Mouse (Mus musculus) neural tube, embryonic 12.5 days (tissue): ENCODE data around the gene Kif20b. TPM values are rescaled to one million over a fixed set of nuclear protein-coding genes. Genes with fewer than 3 reads are reported as not detected.

Source experiments
- ATAC-seq: fragments of 200-750 bp; cut with Nextera tagmentation; 2 replicates; pipeline ENCODE4 v1.8.0; 2017; ENCODE audit warnings: low read depth, mild to moderate bottlenecking, moderate TSS enrichment, moderate library complexity; ENCODE audit not compliant: low FRiP score
- H3K27ac ChIP-seq: fragments of 300-500 bp; sonication (generic); 2 replicates; pipeline ENCODE4 v1.5.1; 2016
- H3K27me3 ChIP-seq: fragments of 300-500 bp; sonication (generic); replicated peaks from 2 replicates; pipeline ENCODE4 v1.6.1; 2016; ENCODE audit warnings: mild to moderate bottlenecking
- H3K36me3 ChIP-seq: fragments of 300-500 bp; sonication (generic); 2 replicates; pipeline ENCODE4 v1.6.1; 2016; ENCODE audit warnings: mild to moderate bottlenecking
- H3K4me1 ChIP-seq: fragments of 300-500 bp; sonication (generic); 2 replicates; pipeline ENCODE4 v1.6.1; 2016
- H3K4me2 ChIP-seq: fragments of 300-500 bp; sonication (generic); replicated peaks from 2 replicates; pipeline ENCODE4 v1.6.1; 2016; ENCODE audit warnings: mild to moderate bottlenecking
- H3K4me3 ChIP-seq: fragments of 300-500 bp; sonication (generic); 2 replicates; pipeline ENCODE4 v1.5.1; 2016
- H3K9ac ChIP-seq: fragments of 300-500 bp; sonication (generic); 2 replicates; pipeline ENCODE4 v1.6.1; 2016; ENCODE audit warnings: mild to moderate bottlenecking
- H3K9me3 ChIP-seq: fragments of 300-500 bp; sonication (generic); 2 replicates; pipeline ENCODE4 v1.6.1; 2016; ENCODE audit warnings: mild to moderate bottlenecking
- WGBS: fragments of 180-500 bp; shearing (Covaris S2); methylation state at CpG from one replicate; pipeline ENCODE4 v1.1.7; 2016; 5-methylcytosine and 5-hydroxymethylcytosine counted together
- polyA plus RNA-seq: library from polyadenylated mRNA; unstranded; fragments of >200 nt; fragmentation: Nextera tagmentation; extraction: Ambion mirVana; gene quantifications from 2 replicates; pipeline ENCODE4 v1.2.1, GENCODE M21; 2016

Gene Kif20b
- 40.6 and 41.5 TPM in 2 replicates for polyA plus RNA-seq

- WGBS, result under 1% methylated on average over 57 of the region's 57 CpGs
- H3K36me3 ChIP-seq, result peaks cover 4% of the 10 kb centered on the region; the same call in 1 of the 2 replicates
- peak within 1 kb of the TSS; percentile 65 for H3K4me2 ChIP-seq
- H3K9ac ChIP-seq, result peak within 1 kb of the TSS; percentile 55
- no peaks in the 10 kb centered on the region for H3K9me3 ChIP-seq
- H3K27me3 ChIP-seq, result no peaks in the 10 kb centered on the region
- H3K4me1 ChIP-seq, result no peaks in the 10 kb centered on the region
- no peak within 1 kb of the TSS; the same call in 1 of the 2 replicates for H3K27ac ChIP-seq
- peak; percentile 95 for ATAC-seq
- H3K4me3 ChIP-seq, result peak within 1 kb of the TSS; percentile 78
Observed at GRCm38 (mm10) chr19:34921652-34922602, at the start of gene Kif20b. TSS of gene Kif20b (plus strand) at chr19:34922361.

DNA sequence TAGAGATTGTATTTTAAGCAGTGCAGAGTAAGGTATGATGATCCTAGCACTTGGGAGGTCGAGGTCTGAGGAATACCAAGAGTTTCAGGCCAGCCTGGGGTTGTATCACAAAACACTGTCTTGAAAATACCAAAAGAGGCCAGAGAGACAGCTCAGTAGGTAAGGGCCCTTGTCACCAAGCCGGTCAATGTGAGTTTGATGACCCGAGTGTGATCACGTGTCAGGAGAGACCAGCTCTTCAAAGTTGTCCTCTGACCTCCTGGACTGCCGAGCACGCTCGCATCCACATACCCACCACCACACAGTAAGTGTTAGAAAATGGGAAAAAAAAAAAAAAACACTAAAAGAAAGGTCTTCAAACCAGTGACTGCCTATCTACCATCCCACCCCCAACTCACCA is 45.5 kb upstream of the Kif20b start:
- Histone ChIP-seq H3K9me3 (no peaks in the 10 kb centered on the region), H3K4me1 (peaks cover 4% of the 10 kb centered on the region), H3K36me3 (no peaks in the 10 kb centered on the region), H3K27ac (no peak overlapping the region), H3K9ac (no peak overlapping the region), H3K4me3 (no peak overlapping the region), H3K27me3 (no peaks in the 10 kb centered on the region), H3K4me2 (no peak overlapping the region)
- no peak for ATAC-seq
- WGBS, result 87% methylated on average over 7 of the region's 7 CpGs

GRCm38 (mm10) chr19:34877898-34878602 is 44.1 kb upstream of the Kif20b start:
- Histone ChIP-seq H3K36me3 (no peaks in the 10 kb centered on the region), H3K9ac (peak overlapping the region; percentile 94), H3K4me1 (peaks cover 4% of the 10 kb centered on the region), H3K4me3 (peak overlapping the region; percentile 89), H3K27me3 (no peaks in the 10 kb centered on the region), H3K4me2 (peak overlapping the region; percentile 77), H3K9me3 (no peaks in the 10 kb centered on the region), H3K27ac (peak overlapping the region; percentile 96)
- WGBS, result under 1% methylated on average over 45 of the region's 45 CpGs
- ATAC-seq, result peak; percentile 95

DNA sequence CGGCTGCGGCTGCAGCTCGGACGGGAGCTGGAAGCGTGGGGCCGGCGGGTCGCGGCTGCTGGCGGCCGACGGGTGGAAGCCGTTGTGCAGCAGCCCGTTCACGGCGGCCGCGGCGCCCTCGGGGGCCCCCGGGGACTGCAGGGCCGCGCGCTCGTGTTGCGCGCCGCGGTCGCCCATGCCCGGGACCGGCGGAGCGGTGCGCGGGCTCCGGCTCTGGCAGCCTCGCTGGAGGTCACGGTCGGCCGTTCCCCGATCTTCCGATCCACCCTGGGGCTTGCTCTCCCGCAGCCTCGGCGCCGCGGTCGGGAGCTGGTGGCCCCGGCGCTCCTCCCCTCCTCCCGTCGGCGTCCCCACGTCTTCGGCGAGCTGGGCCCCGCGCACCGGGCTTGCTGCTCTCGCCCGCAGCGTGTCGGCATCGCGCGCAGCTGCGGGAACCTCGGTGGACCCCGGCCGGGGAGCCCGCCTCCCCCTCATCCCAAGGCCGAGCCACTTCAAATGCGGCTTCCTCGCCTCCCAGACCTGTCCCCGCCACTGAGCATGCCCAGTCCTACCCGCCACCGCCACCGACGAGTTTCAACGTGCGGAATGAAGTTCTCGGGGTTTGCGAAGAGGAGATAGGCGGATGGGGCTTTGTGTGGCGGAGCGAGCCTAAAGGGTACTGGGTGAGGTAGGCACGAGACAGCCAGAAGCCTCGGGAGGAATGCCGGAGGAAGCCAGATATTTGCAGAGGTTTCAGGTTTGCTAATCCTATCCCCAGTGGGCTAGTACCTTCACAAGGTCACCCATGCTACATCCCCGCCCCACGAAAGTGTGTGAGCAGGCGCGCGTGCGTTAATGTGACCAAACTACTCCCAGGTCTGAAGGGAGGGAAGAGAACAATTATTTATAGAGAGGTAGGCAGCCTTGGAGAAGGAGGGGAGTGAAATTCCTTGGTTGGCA is 43.3 kb upstream of the Kif20b start, which contains the start of gene Pank1:
Pank1 (minus strand) TSS at position 853 of the 939 bp plus-strand sequence.
- Histone ChIP-seq H3K27me3 (no peaks in the 10 kb centered on the region), H3K4me2 (peak within 1 kb of the TSS; percentile 77), H3K4me1 (peaks cover 4% of the 10 kb centered on the region), H3K4me3 (peak within 1 kb of the TSS; percentile 89), H3K9ac (peak within 1 kb of the TSS; percentile 94), H3K9me3 (no peaks in the 10 kb centered on the region), H3K36me3 (no peaks in the 10 kb centered on the region), H3K27ac (peak within 1 kb of the TSS; percentile 96)
- peak; percentile 76 for ATAC-seq
- under 1% methylated on average over 95 of the region's 96 CpGs for WGBS

DNA sequence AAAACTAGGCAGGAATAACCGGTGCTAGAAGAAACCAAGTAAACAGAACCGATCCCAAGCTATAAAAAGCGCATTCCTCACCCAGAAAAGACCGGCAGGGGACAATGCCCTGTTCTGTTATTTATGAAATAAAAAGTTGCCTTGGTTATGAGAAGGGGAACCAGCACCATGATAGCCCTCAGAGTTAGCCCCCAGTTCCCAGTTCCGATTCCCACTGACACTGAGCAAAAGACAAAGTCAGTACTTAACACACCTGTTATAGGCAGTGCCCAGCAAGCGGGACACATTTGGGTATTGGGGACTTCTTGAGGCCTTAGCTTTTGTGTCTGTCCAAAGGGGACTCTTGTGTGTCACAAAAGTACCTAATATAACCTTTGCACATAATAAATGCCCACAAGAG is 42.5 kb upstream of the Kif20b start:
- ATAC-seq, result no peak
- Histone ChIP-seq H3K4me2 (peak overlapping the region; percentile 77), H3K9ac (peak overlapping the region; percentile 94), H3K4me3 (peak overlapping the region; percentile 89), H3K9me3 (no peaks in the 10 kb centered on the region), H3K27me3 (no peaks in the 10 kb centered on the region), H3K4me1 (peaks cover 4% of the 10 kb centered on the region), H3K36me3 (no peaks in the 10 kb centered on the region), H3K27ac (no peak overlapping the region)
- 21% methylated on average over 6 of the region's 6 CpGs for WGBS

DNA sequence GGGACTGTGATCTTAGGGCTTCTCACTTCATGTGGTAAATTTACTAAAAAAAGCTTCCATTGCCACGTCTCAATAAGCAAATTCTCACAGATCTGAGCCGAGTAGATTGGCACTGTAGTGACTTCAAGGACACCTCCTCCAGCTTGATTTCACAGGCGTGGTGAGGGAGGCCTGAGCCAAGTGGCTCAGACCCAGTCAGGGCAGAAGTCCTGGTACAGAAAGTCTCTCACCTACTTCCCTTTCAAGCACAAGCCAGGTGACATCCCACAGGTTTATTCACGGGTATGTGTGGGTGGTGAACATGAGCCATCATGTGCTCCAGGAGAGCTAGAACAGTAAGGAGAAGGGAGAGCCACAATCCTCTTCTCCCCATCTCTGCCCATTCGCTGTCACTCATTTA is 41.0 kb upstream of the Kif20b start:
- 80% methylated on average over 5 of the region's 5 CpGs for WGBS
- Histone ChIP-seq H3K27me3 (no peaks in the 10 kb centered on the region), H3K27ac (no peak overlapping the region), H3K4me2 (no peak overlapping the region), H3K9ac (no peak overlapping the region), H3K36me3 (no peaks in the 10 kb centered on the region), H3K4me3 (no peak overlapping the region), H3K4me1 (peaks cover 4% of the 10 kb centered on the region), H3K9me3 (no peaks in the 10 kb centered on the region)
- ATAC-seq, result no peak

GRCm38 (mm10) chr19:34882443-34882842 is 39.7 kb upstream of the Kif20b start:
- Histone ChIP-seq H3K4me3 (no peak overlapping the region), H3K9me3 (no peaks in the 10 kb centered on the region), H3K36me3 (no peaks in the 10 kb centered on the region), H3K27ac (no peak overlapping the region), H3K27me3 (no peaks in the 10 kb centered on the region), H3K9ac (no peak overlapping the region), H3K4me1 (peaks cover 4% of the 10 kb centered on the region), H3K4me2 (no peak overlapping the region)
- ATAC-seq, result no peak
- 84% methylated on average over 2 of the region's 2 CpGs for WGBS

- no peak overlapping the region for H3K27ac ChIP-seq
- H3K4me2 ChIP-seq, result no peak overlapping the region
- H3K9me3 ChIP-seq, result no peaks in the 10 kb centered on the region
- no peak overlapping the region for H3K4me3 ChIP-seq
- no peaks in the 10 kb centered on the region for H3K27me3 ChIP-seq
- no peak for ATAC-seq
- no peak overlapping the region for H3K9ac ChIP-seq
- no peaks in the 10 kb centered on the region for H3K36me3 ChIP-seq
- peaks cover 4% of the 10 kb centered on the region for H3K4me1 ChIP-seq
- WGBS, result 86% methylated on average over 3 of the region's 3 CpGs
Observed at GRCm38 (mm10) chr19:34883526-34884224, 38.5 kb upstream of the Kif20b start.

- Histone ChIP-seq H3K9ac (no peak overlapping the region), H3K27ac (no peak overlapping the region), H3K4me1 (no peaks in the 10 kb centered on the region), H3K27me3 (no peaks in the 10 kb centered on the region), H3K4me3 (no peak overlapping the region), H3K4me2 (no peak overlapping the region), H3K9me3 (no peaks in the 10 kb centered on the region), H3K36me3 (no peaks in the 10 kb centered on the region)
- ATAC-seq, result no peak
- 86% methylated on average over 4 of the region's 4 CpGs for WGBS
Observed at GRCm38 (mm10) chr19:34886324-34886723, 35.8 kb upstream of the Kif20b start.

DNA sequence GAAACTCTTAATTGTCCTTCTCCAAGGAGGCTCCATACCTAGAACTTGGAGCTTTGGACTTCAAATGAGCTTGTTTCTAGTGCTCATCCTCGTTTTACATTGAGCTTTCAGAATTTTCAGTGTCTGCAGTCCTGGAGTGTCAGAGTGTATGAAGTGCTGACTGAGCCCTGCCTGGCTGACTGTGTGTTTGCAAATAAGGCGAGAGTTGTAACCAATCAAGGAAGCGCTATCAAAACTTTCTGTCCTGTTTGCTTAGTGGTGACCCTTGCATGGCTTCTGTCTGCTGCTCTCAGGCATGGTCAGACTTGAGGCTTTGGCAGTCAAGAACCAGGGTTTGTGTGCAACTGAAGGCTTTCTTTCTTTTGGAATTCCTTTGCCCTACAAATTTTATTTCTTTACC is 31.2 kb upstream of the Kif20b start:
- no peaks in the 10 kb centered on the region for H3K4me1 ChIP-seq
- ATAC-seq, result no peak
- H3K27ac ChIP-seq, result no peak overlapping the region
- no peaks in the 10 kb centered on the region for H3K9me3 ChIP-seq
- H3K4me3 ChIP-seq, result no peak overlapping the region
- no peak overlapping the region for H3K4me2 ChIP-seq
- 78% methylated on average over 3 of the region's 3 CpGs for WGBS
- no peaks in the 10 kb centered on the region for H3K36me3 ChIP-seq
- H3K27me3 ChIP-seq, result no peaks in the 10 kb centered on the region
- H3K9ac ChIP-seq, result no peak overlapping the region

GRCm38 (mm10) chr19:34891590-34891989 is 30.6 kb upstream of the Kif20b start:
- Histone ChIP-seq H3K27me3 (no peaks in the 10 kb centered on the region), H3K27ac (no peak overlapping the region), H3K36me3 (no peaks in the 10 kb centered on the region), H3K4me3 (no peak overlapping the region), H3K4me2 (no peak overlapping the region), H3K9ac (no peak overlapping the region), H3K4me1 (no peaks in the 10 kb centered on the region), H3K9me3 (no peaks in the 10 kb centered on the region)
- WGBS, result 98% methylated on average over 1 of the region's 1 CpGs
- no peak for ATAC-seq
